Mouse (Mus musculus): ENCODE data around the gene Hnrnpab. TPM values are rescaled to one million over a fixed set of nuclear protein-coding genes. Genes with fewer than 3 reads are reported as not detected.

Hnrnpab gene
- total and polyA plus RNA-seq, 3 experiments, result 893 to 2,181 (median 1,100) TPM

DNA sequence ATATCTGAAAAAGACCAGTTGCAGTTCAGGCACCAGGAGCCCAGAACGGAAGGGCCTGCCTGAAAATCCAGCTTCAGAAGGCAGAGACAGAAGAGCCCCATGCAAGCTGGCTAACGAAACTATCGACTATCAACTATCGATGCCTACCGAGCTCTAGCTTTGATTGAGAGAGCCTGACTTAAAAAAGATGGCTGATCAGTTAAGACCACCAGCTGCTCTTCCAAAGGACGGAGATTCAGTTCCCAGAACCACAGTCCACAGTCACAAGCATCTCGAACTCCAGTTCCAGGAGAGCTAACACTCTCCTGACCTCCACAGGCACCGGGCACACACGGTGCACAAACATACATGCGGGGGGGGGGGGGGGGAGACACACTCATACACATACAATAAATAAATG, 52.1 kb downstream of the Hnrnpab start:
- Histone ChIP-seq H3K4me3 (replicated peaks in 1 of 3; ENCODE audit: low read depth in 2 of 3, low read length in 2 of 3, poor library complexity in 1 of 3) (no peak overlapping the region), H3K9ac (ENCODE audit: insufficient read depth, low read depth) (no peak overlapping the region), H3K36me3 (replicated peaks in 1 of 2; ENCODE audit: control insufficient read depth in 1 of 2, insufficient read depth in 1 of 2, low read length in 1 of 2) (no peaks in the 10 kb centered on the region), H3K4me2 (ENCODE audit: insufficient read depth, low read depth, poor library complexity, severe bottlenecking) (no peak overlapping the region), H3K27me3 (replicated peaks) (peaks cover 39% of the 10 kb centered on the region), H3K79me2 (replicated peaks; ENCODE audit: control insufficient read depth, extremely low read depth, insufficient read depth, poor library complexity, severe bottlenecking) (no peaks in the 10 kb centered on the region), H3K9me3 (replicated peaks; ENCODE audit: low read length) (no peaks in the 10 kb centered on the region), H3K27ac (ENCODE audit: insufficient read depth, low read depth) (no peak overlapping the region), H3K4me1 (ENCODE audit: control insufficient read depth in 1 of 2, insufficient read depth in 2 of 2) (peaks cover 10 to 12% of the 10 kb centered on the region in 2 experiments)
- dilution Hi-C loops (cut with MboI; ENCODE audit: extremely low pct_ligation_motif_present, extremely low pct_unique_long_range_greater_than_20kb, low sequenced_read_pairs), result no loop called here
- no peak for TF ChIP-seq EP300 (IDR thresholded peaks at IDR 0.05; ENCODE audit: low read length)
- no peak for TF ChIP-seq ZC3H11A (IDR thresholded peaks at IDR 0.05; ENCODE audit: low read depth, low read length)
- no peak for TF ChIP-seq POLR2A (IDR thresholded peaks at IDR 0.05; ENCODE audit: low read depth, low read length)
- no peak for TF ChIP-seq POLR2AphosphoS2 (IDR thresholded peaks at IDR 0.05; ENCODE audit: low read depth, low read length)
- TF ChIP-seq CHD1 (IDR thresholded peaks at IDR 0.05; ENCODE audit: low read depth, low read length), result no peak
- no peak for TF ChIP-seq UBTF (IDR thresholded peaks at IDR 0.05; ENCODE audit: low read depth, low read length)
- TF ChIP-seq USF1 (IDR thresholded peaks at IDR 0.05; ENCODE audit: low read depth, low read length), result no peak
- in situ Hi-C loops (cut with MboI; ENCODE audit: low pct_ligation_motif_present, low pct_unique_long_range_greater_than_20kb, low sequenced_read_pairs), result no loop called here
- no peak for DNase-seq (ENCODE audit: extremely low read depth)

GRCm38 (mm10) chr11:51552091-51552490, 54.6 kb downstream of the Hnrnpab start:
- H3K4me2 ChIP-seq (ENCODE audit: insufficient read depth, low read depth, poor library complexity, severe bottlenecking), result no peak overlapping the region
- TF ChIP-seq BHLHE40 (IDR thresholded peaks at IDR 0.05; ENCODE audit: low read depth, low read length), result no peak
- no peak for TF ChIP-seq ZMIZ1 (IDR thresholded peaks at IDR 0.05; ENCODE audit: low read depth, low read length)
- TF ChIP-seq MXI1 (IDR thresholded peaks at IDR 0.05; ENCODE audit: low read depth, low read length), result no peak
- no peak for TF ChIP-seq ZC3H11A (IDR thresholded peaks at IDR 0.05; ENCODE audit: low read depth, low read length)
- TF ChIP-seq ELF1 (IDR thresholded peaks at IDR 0.05; ENCODE audit: low read depth, low read length), result no peak
- DNase-seq (ENCODE audit: extremely low read depth), result no peak
- H3K4me1 ChIP-seq (ENCODE audit: control insufficient read depth in 1 of 2, insufficient read depth in 2 of 2), result peaks cover 10 to 12% of the 10 kb centered on the region in 2 experiments
- no peak overlapping the region for H3K9ac ChIP-seq (ENCODE audit: insufficient read depth, low read depth)
- dilution Hi-C loops (cut with MboI; ENCODE audit: extremely low pct_ligation_motif_present, extremely low pct_unique_long_range_greater_than_20kb, low sequenced_read_pairs), result no loop called here
- no peak overlapping the region for H3K4me3 ChIP-seq (replicated peaks in 1 of 3; ENCODE audit: low read depth in 2 of 3, low read length in 2 of 3, poor library complexity in 1 of 3)
- H3K9me3 ChIP-seq (replicated peaks; ENCODE audit: low read length), result no peaks in the 10 kb centered on the region
- no peak overlapping the region for H3K27ac ChIP-seq (ENCODE audit: insufficient read depth, low read depth)
- no peaks in the 10 kb centered on the region for H3K36me3 ChIP-seq (replicated peaks in 1 of 2; ENCODE audit: control insufficient read depth in 1 of 2, insufficient read depth in 1 of 2, low read length in 1 of 2)
- no peaks in the 10 kb centered on the region for H3K79me2 ChIP-seq (replicated peaks; ENCODE audit: control insufficient read depth, extremely low read depth, insufficient read depth, poor library complexity, severe bottlenecking)
- in situ Hi-C loops (cut with MboI; ENCODE audit: low pct_ligation_motif_present, low pct_unique_long_range_greater_than_20kb, low sequenced_read_pairs), result no loop called here
- peaks cover 57% of the 10 kb centered on the region for H3K27me3 ChIP-seq (replicated peaks)

DNA sequence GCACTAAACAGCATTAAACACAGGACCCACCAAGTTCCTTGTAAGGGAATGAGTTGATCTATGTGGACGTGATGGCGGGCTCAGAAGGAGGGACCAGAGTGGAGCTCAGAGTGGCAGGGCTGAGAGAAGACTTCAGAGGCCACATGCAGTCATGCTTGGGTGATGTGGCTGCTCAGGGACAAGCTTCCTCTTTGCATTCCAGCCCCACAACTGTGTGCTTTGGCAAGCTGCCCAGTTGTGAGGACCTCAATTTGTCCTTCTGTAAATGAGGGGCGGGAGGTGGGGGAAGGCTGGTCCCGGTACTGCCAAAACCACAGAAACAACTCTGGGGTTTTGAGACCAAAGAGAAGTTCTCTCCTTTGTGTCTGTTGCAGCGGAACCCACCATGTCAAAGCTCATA, 55.4 kb downstream of the Hnrnpab start:
- H3K79me2 ChIP-seq (replicated peaks; ENCODE audit: control insufficient read depth, extremely low read depth, insufficient read depth, poor library complexity, severe bottlenecking), result no peaks in the 10 kb centered on the region
- peaks cover 10 to 12% of the 10 kb centered on the region in 2 experiments for H3K4me1 ChIP-seq (ENCODE audit: control insufficient read depth in 1 of 2, insufficient read depth in 2 of 2)
- no peaks in the 10 kb centered on the region for H3K36me3 ChIP-seq (replicated peaks in 1 of 2; ENCODE audit: control insufficient read depth in 1 of 2, insufficient read depth in 1 of 2, low read length in 1 of 2)
- H3K9me3 ChIP-seq (replicated peaks; ENCODE audit: low read length), result no peaks in the 10 kb centered on the region
- H3K9ac ChIP-seq (ENCODE audit: insufficient read depth, low read depth), result no peak overlapping the region
- no peak overlapping the region for H3K27ac ChIP-seq (ENCODE audit: insufficient read depth, low read depth)
- H3K27me3 ChIP-seq (replicated peaks), result peaks cover 61% of the 10 kb centered on the region
- TF ChIP-seq MAFK (IDR thresholded peaks at IDR 0.05; ENCODE audit: insufficient replicate concordance, low read length), result no peak
- TF ChIP-seq TBP (conservative IDR thresholded peaks at IDR 0.05; ENCODE audit: low read depth, low read length), result no peak
- TF ChIP-seq MYC (IDR thresholded peaks at IDR 0.05; ENCODE audit: low read depth, low read length), result no peak
- no peak for TF ChIP-seq MEF2A (IDR thresholded peaks at IDR 0.05; ENCODE audit: borderline replicate concordance, low read depth, low read length)
- no peak for TF ChIP-seq GABPA (IDR thresholded peaks at IDR 0.05; ENCODE audit: insufficient replicate concordance, low read depth, low read length)
- TF ChIP-seq SMC3 (IDR thresholded peaks at IDR 0.05; ENCODE audit: low read depth, low read length), result no peak
- no peak for TF ChIP-seq ZC3H11A (IDR thresholded peaks at IDR 0.05; ENCODE audit: low read depth, low read length)
- no peak for TF ChIP-seq JUND (conservative IDR thresholded peaks at IDR 0.05; ENCODE audit: low read depth, low read length)
- dilution Hi-C loops (cut with MboI; ENCODE audit: extremely low pct_ligation_motif_present, extremely low pct_unique_long_range_greater_than_20kb, low sequenced_read_pairs), result no loop called here
- no peak overlapping the region for H3K4me3 ChIP-seq (replicated peaks in 1 of 3; ENCODE audit: low read depth in 2 of 3, low read length in 2 of 3, poor library complexity in 1 of 3)
- in situ Hi-C loops (cut with MboI; ENCODE audit: low pct_ligation_motif_present, low pct_unique_long_range_greater_than_20kb, low sequenced_read_pairs), result no loop called here
- H3K4me2 ChIP-seq (ENCODE audit: insufficient read depth, low read depth, poor library complexity, severe bottlenecking), result no peak overlapping the region
- no peak for DNase-seq (ENCODE audit: extremely low read depth)
